Mouse (Mus musculus): ENCODE measurements around the gene Hist1h2bc.
A peak's percentile ranks its signal among the peaks of the same experiment; 100 is the strongest.
"Not testable (repeated sequence)": the region's sequence is repeated elsewhere in the genome, so short reads cannot be mapped to it uniquely, and the experiment has no call there.

The Hist1h2bc gene

DNA sequence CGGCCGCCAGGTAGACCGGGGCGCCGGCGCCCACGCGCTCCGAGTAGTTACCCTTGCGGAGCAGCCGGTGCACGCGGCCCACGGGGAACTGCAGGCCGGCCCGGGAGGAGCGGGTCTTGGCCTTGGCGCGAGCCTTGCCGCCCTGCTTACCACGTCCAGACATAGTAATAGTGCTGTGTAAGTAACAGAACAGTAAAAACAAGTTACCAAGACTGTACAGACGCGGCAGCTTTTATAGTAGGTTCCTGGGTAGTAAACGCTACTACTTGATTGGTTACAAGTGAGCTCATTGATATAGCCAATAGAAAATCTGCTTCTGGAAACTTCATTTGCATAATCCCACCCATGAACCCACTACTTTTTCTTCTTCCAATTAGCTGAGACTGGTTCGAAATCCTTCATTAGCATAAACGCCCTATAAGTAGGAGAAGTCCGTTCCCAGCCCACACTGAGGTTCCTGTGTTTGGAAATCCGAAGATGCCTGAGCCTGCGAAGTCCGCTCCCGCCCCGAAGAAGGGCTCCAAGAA is at the start of gene Hist1h2bc, which contains the start of gene Hist1h2ac:
Gene Hist1h2bc (plus strand): TSS at position 445 of the 527 bp plus-strand sequence.
Gene Hist1h2ac (minus strand): TSS at position 194 of the 527 bp plus-strand sequence.
- peak; percentile 95 for DNase-seq (ENCODE audit: low read depth)

DNA sequence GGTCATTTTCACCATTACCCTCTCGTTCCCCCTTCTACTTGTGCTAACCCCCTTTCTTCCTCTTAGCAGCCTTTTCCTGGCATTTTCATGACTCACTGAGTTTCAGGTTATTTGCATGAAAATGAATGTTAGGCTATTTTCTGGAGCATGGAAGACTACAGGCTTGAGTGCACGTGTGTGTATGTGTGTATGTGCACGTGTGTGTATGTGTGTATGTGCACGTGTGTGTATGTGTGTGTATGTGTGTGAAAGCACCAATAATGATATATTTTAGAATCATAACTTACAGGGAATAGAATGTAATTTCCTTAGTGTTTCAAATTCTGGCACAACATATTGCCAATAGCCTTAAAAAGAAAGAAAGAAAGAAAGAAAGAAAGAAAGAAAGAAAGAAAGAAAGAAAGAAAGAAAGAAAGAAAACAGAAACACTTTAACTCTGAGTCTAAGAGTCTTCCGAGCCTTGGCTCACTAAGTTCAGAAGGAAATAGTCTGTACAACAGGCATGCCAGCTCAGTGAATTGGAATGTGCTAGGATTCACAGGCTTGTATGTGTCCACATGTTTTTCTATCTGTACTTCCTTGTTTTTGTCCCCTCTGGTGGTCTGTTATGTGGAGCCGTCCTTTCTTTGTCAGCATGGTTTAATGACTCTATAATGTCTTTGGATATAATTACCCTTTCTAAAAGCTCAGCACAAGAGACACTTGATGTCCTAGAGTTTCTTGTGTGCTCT is 24.2 kb upstream of the Hist1h2bc start:
- no peak for DNase-seq (ENCODE audit: low read depth)

GRCm38 (mm10) chr13:23662536-23662935 is 21.5 kb upstream of the Hist1h2bc start:
- DNase-seq (ENCODE audit: low read depth): no peak

DNA sequence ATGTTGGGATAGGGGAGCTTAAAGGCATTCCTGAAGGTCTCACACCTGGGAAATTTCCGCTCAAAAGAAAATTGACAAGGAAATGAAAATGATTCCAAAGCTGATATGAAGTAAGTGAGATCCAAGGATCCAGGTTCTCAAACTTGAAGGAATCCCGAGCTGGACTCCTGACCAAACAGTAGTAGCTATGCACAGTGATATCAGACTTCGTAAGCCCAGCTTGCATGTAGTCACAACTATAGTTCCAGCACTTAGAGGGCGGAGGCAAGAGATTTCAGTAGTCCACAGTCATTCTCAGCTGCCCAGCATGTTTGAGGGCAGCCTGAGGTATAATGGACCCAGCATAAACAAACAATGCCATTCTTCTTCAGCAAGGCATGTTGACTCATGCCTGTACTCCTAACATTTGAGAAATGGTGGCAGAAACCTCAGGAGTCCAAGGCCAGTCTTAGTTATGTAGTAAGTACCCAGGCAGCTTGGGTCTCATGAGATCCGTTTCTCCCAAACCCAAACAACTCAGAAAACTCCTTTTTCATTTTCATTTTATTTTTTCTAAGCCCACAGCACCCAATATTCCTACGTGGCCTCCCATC is 1.9 kb upstream of the Hist1h2bc start:
- no peak for DNase-seq (ENCODE audit: low read depth)

GRCm38 (mm10) chr13:23682623-23682946 is 1.4 kb upstream of the Hist1h2bc start:
- DNase-seq (ENCODE audit: low read depth): no peak

- DNase-seq (ENCODE audit: low read depth): not testable (repeated sequence)
Measured at GRCm38 (mm10) chr13:23682947-23683754, 848 bp upstream of the Hist1h2bc start.

GRCm38 (mm10) chr13:23684295-23684945 is 421 bp downstream of the Hist1h2bc start:
- peak; percentile 87 for DNase-seq (ENCODE audit: low read depth)

DNA sequence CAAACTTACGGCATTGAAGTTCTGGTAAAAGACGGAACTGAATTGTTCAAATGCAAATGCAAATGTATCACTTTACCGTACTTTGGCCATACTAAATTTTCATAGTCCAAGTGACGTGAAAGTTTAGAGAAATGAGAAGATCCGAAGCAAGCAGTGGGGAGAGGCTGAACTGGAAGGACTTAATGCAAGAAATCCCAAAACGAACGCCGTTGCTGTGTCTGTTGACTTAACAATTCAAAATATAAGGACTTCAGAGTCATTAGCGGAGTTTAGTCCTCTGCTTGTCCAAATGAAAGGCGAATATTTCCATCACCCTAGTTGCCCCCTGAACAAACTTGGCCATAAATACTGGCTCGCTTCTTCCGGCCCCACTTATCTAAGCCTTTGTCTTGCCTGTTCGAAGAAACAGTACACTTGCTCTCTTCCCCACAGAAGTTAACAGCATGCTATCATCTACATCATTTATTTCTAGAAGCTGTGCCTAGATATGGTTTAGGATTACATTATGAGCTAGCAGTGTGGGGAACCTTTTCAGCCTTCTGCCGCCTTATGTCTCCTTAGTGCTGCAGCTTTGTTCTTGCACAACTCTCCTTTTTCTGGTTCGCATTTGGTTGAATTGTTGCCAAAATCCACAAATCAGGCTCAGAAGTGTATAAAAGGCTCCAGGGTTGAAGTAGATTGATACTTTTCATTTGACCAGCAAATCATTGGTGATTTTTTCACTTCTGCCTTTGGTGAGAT is 1.3 kb downstream of the Hist1h2bc start:
- DNase-seq (ENCODE audit: low read depth): no peak

DNA sequence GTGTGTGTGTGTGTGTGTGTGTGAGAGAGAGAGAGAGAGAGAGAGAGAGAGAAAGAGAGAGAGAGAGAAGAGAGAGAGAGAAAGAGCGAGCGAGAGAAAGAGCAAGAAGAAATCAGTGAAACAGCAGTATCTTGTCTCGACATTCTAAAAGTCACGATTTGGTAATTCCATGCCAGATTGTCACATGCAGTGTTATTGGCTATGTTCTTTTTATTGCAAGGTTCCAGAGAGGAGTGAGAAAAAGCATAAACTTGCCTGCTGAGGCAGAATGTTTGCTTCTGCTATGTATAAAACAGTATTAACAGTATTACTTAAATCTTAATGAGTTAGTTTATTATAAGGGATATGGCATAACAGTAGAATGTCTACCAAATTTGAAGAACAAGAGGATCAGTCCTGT is 2.0 kb downstream of the Hist1h2bc start:
- DNase-seq (ENCODE audit: low read depth): no peak

- DNase-seq (ENCODE audit: low read depth): no peak
Measured at GRCm38 (mm10) chr13:23687181-23687580, 3.2 kb downstream of the Hist1h2bc start.

DNA sequence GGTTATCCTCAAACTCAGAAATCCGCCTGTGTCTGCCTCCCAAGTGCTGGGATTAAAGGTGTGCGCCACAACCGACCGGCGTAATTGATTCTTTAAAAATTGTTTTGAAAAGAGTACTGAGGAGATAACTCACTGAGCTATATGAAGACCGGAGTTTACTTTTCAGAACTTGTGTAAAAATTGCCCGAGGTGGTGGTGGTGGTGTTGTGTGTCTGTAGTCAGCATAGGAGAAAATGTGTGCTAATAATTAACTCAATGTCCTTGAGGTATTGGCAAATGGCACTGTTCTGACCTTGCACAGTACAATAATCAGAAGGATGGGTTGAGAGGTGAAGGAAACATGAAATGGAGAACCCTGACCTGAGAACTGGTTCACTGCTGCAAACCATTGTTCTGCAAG is 3.9 kb downstream of the Hist1h2bc start:
- DNase-seq (ENCODE audit: low read depth): no peak

- no peak for DNase-seq (ENCODE audit: low read depth)
Measured at GRCm38 (mm10) chr13:23688956-23689355, 5.0 kb downstream of the Hist1h2bc start.

DNA sequence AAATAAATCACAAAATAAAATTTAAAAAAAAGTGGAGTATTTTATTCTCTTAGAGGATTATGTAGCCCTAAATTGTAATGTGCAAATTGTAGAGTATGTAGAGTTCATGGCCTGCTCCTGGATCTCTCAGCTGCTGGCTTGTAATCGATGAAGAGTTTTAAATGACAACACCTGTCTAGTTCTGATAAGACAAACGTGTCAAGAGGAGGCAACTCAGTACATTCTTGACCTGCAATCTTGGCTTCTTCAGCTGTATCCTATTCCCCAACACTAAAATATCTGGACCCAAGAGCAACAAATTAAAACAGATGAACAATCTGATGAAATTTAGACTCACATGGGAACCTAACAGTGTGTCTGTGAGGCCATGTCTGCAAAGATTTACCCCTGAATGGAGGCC is 5.5 kb downstream of the Hist1h2bc start:
- no peak for DNase-seq (ENCODE audit: low read depth)

- no peak for DNase-seq (ENCODE audit: low read depth)
Measured at GRCm38 (mm10) chr13:23693856-23694440, 9.9 kb downstream of the Hist1h2bc start.

- DNase-seq (ENCODE audit: low read depth): no peak
Measured at GRCm38 (mm10) chr13:23694956-23695355, 11.0 kb downstream of the Hist1h2bc start.

DNA sequence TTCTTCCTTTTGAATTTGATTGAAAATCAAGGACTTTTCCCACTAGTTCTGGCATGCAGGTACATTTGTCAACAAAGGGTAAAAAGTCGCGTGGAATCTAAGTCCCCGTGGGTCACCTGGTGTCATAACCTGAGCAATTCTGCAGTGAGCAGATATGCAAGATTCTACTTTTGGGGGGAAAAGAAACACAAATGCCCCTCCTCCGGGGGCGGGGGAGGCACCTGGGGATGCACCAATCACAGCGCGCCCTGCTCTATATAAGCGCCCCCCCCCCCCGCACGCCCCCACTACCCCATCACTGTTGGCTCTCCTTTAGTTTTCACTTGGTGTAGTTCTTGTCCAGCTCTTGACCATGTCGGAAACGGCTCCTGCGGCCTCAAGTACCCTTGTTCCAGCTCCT is 11.5 kb downstream of the Hist1h2bc start, which contains the start of gene Hist1h1t:
Gene Hist1h1t (plus strand): TSS at position 301 of the 400 bp plus-strand sequence.
- no peak for DNase-seq (ENCODE audit: low read depth)

DNA sequence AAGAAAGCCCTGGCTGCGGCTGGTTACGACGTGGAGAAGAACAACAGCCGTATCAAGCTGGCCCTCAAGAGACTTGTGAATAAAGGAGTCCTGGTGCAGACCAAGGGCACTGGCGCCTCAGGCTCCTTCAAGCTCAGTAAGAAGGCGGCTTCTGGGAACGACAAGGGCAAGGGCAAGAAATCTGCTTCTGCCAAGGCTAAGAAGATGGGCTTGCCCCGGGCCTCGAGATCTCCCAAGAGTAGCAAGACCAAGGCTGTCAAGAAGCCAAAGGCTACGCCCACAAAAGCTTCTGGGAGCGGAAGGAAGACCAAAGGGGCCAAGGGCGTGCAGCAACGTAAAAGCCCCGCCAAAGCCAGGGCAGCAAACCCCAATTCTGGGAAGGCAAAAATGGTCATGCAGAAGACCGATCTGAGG is 12.1 kb downstream of the Hist1h2bc start:
- no peak for DNase-seq (ENCODE audit: low read depth)

GRCm38 (mm10) chr13:23697491-23698299 is 13.7 kb downstream of the Hist1h2bc start:
- DNase-seq (ENCODE audit: low read depth): peak; percentile 91

DNA sequence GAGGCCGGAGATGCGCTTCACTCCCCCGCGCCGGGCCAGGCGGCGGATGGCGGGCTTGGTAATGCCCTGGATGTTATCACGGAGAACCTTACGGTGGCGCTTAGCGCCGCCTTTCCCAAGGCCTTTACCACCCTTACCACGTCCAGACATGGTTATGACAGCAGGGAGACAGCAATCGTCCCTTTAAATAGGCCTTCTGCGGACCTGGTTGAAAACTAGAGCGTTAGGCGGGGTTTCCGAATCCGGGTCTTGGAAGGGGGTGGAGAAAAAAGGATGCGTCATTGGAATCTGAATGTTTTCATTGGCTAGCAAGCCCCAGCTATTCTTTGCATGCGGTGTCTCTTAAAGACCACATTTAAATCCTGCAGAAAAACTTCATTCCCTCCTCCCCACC is 14.3 kb downstream of the Hist1h2bc start, which contains the start of gene Hist1h4c:
Gene Hist1h4c (minus strand): TSS at position 155 of the 394 bp plus-strand sequence.
- peak; percentile 97 for DNase-seq (ENCODE audit: low read depth)

DNA sequence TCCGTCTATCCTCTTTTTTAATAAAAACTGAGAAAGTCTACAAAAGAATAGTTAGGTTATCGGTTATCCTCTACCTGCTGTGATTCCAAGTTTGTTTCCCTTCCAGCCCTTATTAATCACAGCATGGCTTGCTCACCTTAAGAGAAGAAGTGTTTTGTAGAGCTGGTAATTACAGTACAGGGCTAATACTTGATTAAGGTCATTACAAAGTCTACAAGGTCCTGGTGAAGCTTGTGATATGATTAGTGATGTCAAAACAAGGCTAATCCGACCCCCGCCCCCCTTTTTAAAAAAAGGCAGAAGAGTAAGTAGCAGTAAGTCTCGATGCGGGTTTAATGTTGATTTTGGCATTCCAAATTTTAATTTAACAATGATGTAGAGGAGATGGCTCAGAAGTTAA is 15.0 kb downstream of the Hist1h2bc start:
- DNase-seq (ENCODE audit: low read depth): no peak
